ENCODE assay signal across 12 mouse cellular contexts in the genomic region with DNA sequence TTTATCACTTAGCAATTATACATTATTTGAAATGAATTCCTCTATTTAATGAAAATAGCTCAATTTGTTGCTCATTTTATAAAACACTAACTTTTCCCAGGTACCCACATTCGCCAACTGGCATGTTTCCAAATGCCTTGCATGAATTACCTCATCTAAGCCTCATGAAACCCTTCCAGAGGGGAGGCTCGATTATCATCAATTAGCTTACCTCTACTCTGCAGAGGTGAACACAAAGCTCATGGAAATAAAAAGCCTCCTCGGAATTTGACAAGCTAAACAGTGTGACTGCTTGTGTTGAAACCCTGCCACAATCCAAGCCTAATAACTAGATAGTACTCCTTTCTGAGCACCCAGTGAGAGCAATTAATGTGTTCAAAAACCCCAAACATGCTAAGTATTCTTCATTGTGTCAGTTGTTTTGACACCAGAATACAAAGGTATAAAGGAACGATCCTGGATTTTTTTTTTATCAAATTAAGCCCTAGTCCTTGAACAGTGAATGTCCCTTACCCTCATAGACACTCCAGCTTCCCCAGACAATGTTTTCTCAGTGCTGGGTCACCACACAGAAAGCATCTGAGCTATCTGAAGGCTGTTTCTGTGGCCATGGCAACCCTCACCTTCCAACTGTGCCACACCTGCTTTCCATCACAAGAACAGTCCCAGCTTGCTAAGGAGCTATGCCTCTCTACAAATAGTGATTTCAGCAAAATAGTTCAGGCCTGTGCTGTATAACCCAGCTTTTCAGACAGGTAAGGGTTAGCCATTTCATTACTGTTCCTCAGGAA.
DNase-seq lines count a peak whose midpoint lies in the region; ATAC-seq lines count a peak whose summit lies in the region.
"Had no signal": no experiment of that assay in that cellular context is flagged by ENCODE, and none has a peak within 500 bp of the region (broad histone marks: within the 10 kb centered on the region; RNA-seq: fewer than 3 reads in every experiment).

No protein-coding gene starts in this region.

- H3K4me2 ChIP-seq in midbrain, embryonic 12.5 days (replicated peaks), result no peak overlapping the region
- no peak overlapping the region for H3K4me2 ChIP-seq in embryonic facial prominence, embryonic 12.5 days (replicated peaks)

- 0 out of 2 replicates have a peak, but pooled peaks cover 3% of the 10 kb centered on the region for H3K4me1 ChIP-seq in midbrain, embryonic 12.5 days
- H3K4me1 ChIP-seq in midbrain, embryonic 10.5 days, result no peaks in the 10 kb centered on the region; the same call in 1 of the 2 replicates
- no peaks in the 10 kb centered on the region; the same call in 1 of the 2 replicates for H3K4me1 ChIP-seq in embryonic facial prominence, embryonic 12.5 days

- H3K9me3 ChIP-seq in midbrain, embryonic 12.5 days, result no peaks in the 10 kb centered on the region
- H3K9me3 ChIP-seq in midbrain, embryonic 10.5 days (replicated peaks), result no peaks in the 10 kb centered on the region
- H3K9me3 ChIP-seq in embryonic facial prominence, embryonic 12.5 days, result no peaks in the 10 kb centered on the region

- H3K4me3 ChIP-seq in midbrain, embryonic 12.5 days, result no peak overlapping the region
- no peak overlapping the region for H3K4me3 ChIP-seq in midbrain, embryonic 10.5 days
- no peak overlapping the region for H3K4me3 ChIP-seq in embryonic facial prominence, embryonic 12.5 days

- whole genome bisulfite sequencing in midbrain, embryonic 12.5 days, result 55% methylated on average over 4 of the region's 4 CpGs
- WGBS in midbrain, embryonic 10.5 days, result 71% methylated on average over 4 of the region's 4 CpGs
- 50% methylated on average over 4 of the region's 4 CpGs for WGBS in embryonic facial prominence, embryonic 12.5 days

- H3K9ac ChIP-seq in midbrain, embryonic 12.5 days (replicated peaks), result no peak overlapping the region
- H3K9ac ChIP-seq in embryonic facial prominence, embryonic 12.5 days, result no peak overlapping the region
- H3K9ac ChIP-seq: liver, embryonic 14.5 days had no signal

- peak; percentile 54; the same call in 1 of the 2 replicates for ATAC-seq in midbrain, embryonic 12.5 days (ENCODE audit: low FRiP score, low read depth)
- ATAC-seq in embryonic facial prominence, embryonic 12.5 days (ENCODE audit: insufficient number of reproducible peaks, insufficient read depth, low FRiP score, low TSS enrichment), result peak; percentile 60; the same call in 1 of the 2 replicates
- ATAC-seq: intestine, embryonic 16.5 days had no signal

- H3K27me3 ChIP-seq in midbrain, embryonic 12.5 days, result no peaks in the 10 kb centered on the region
- H3K27me3 ChIP-seq in midbrain, embryonic 10.5 days (ENCODE audit: low read depth, poor library complexity, severe bottlenecking), result no peaks in the 10 kb centered on the region
- H3K27me3 ChIP-seq in embryonic facial prominence, embryonic 12.5 days, result no peaks in the 10 kb centered on the region

- DNase-seq in cerebellum, postnatal 36 days, result peak; percentile 2 to 8
- no peak for DNase-seq in cerebellum, adult 18-20 months
- DNase-seq in midbrain, embryonic 10.5 days (ENCODE audit: low spot score), result no peak
- DNase-seq in mesoderm, embryonic 11.5 days (ENCODE audit: low read depth, low spot score), result peak; percentile 34
- no peak for DNase-seq in urinary bladder, postnatal 36 days (ENCODE audit: low spot score in 2 of 2)
- no peak for DNase-seq in adrenal gland, postnatal 14 days
- DNase-seq: B cell, adult 2 months; heart, postnatal 10 days had no signal

- H3K27ac ChIP-seq in midbrain, embryonic 12.5 days (replicated peaks), result no peak overlapping the region
- H3K27ac ChIP-seq in midbrain, embryonic 10.5 days (replicated peaks), result no peak overlapping the region
- no peak overlapping the region for H3K27ac ChIP-seq in embryonic facial prominence, embryonic 12.5 days
- H3K27ac ChIP-seq: liver, embryonic 14.5 days had no signal

- H3K36me3 ChIP-seq in midbrain, embryonic 12.5 days, result no peaks in the 10 kb centered on the region
- no peaks in the 10 kb centered on the region for H3K36me3 ChIP-seq in midbrain, embryonic 10.5 days
- no peaks in the 10 kb centered on the region for H3K36me3 ChIP-seq in embryonic facial prominence, embryonic 12.5 days

Comparison
In these comparisons a context has a peak if more than half of its experiments do, and no peak if none do; other contexts are left out.
1. DNase-seq: peak in cerebellum, postnatal 36 days (2 of 2) and mesoderm, embryonic 11.5 days (single experiment); none in cerebellum, adult 18-20 months (0 of 2), midbrain, embryonic 10.5 days (single experiment), urinary bladder, postnatal 36 days (0 of 2) and adrenal gland, postnatal 14 days (single experiment).